Mouse (Mus musculus) midbrain, embryonic 14.5 days (tissue): Measurements from ENCODE around the gene Nbea. TPM values are rescaled to one million over a fixed set of nuclear protein-coding genes. Genes with fewer than 3 reads are reported as not detected.
A peak's percentile ranks its signal among the peaks of the same experiment; 100 is the strongest.

Experiments used
- ATAC-seq: fragments of 200-750 bp; cut with Nextera tagmentation; 2 replicates; pipeline ENCODE4 v1.8.0; 2017; ENCODE audit warnings: moderate number of reproducible peaks, moderate library complexity; ENCODE audit not compliant: low FRiP score, low TSS enrichment
- DNase-seq: peaks from one replicate; pipeline ENCODE4 v3.0.0-alpha.2; 2015
- H3K27ac ChIP-seq: fragments of 300-500 bp; sonication (generic); replicated peaks from 2 replicates; pipeline ENCODE4 v1.5.1; 2014; ENCODE audit warnings: mild to moderate bottlenecking, low read depth, low read length, moderate library complexity
- H3K27me3 ChIP-seq: fragments of 300-500 bp; sonication (generic); 2 replicates; pipeline ENCODE4 v1.6.1; 2014; ENCODE audit warnings: low read length, control low read depth, mixed read lengths; ENCODE audit not compliant: control insufficient read depth, insufficient read depth
- H3K36me3 ChIP-seq: fragments of 300-500 bp; sonication (generic); 2 replicates; pipeline ENCODE4 v1.6.1; 2014; ENCODE audit warnings: low read length, control low read depth; ENCODE audit not compliant: control insufficient read depth, insufficient read depth
- H3K4me1 ChIP-seq: fragments of 300-500 bp; sonication (generic); 2 replicates; pipeline ENCODE4 v1.6.1; 2014; ENCODE audit warnings: mild to moderate bottlenecking, antibody characterized with exemption, low read length, control low read depth; ENCODE audit not compliant: control insufficient read depth, insufficient read depth
- H3K4me2 ChIP-seq: fragments of 300-500 bp; sonication (generic); 2 replicates; pipeline ENCODE4 v1.6.1; 2014; ENCODE audit warnings: mild to moderate bottlenecking, low read length, moderate library complexity
- H3K4me3 ChIP-seq: fragments of 300-500 bp; sonication (generic); replicated peaks from 2 replicates; pipeline ENCODE4 v1.5.1; 2014; ENCODE audit warnings: low read depth, low read length
- H3K9ac ChIP-seq: fragments of 300-500 bp; sonication (generic); replicated peaks from 2 replicates; pipeline ENCODE4 v1.6.1; 2014; ENCODE audit warnings: mild to moderate bottlenecking, low read length, moderate library complexity
- H3K9me3 ChIP-seq: fragments of 300-500 bp; sonication (generic); 2 replicates; pipeline ENCODE4 v1.6.1; 2016; ENCODE audit warnings: low read length, control low read depth, mixed read lengths; ENCODE audit not compliant: control insufficient read depth
- WGBS: fragments of 180-500 bp; shearing (Covaris S2); extraction: QIAGEN DNeasy Blood & Tissue Kit; methylation state at CpG from one replicate; pipeline ENCODE4 v1.1.7; 2014; 5-methylcytosine and 5-hydroxymethylcytosine counted together
- polyA plus RNA-seq: library from polyadenylated mRNA; unstranded; fragments of >200 nt; fragmentation: Nextera tagmentation; extraction: Ambion mirVana; gene quantifications from 2 replicates; pipeline ENCODE4 v1.2.1, GENCODE M21; 2014

Nbea gene
- polyA plus RNA-seq, 1 experiment from 2014 or later: 106 TPM

- H3K4me3 ChIP-seq: no peak overlapping the region
- H3K4me2 ChIP-seq: no peak overlapping the region
- H3K27me3 ChIP-seq: no peaks in the 10 kb centered on the region
- no peak overlapping the region for H3K9ac ChIP-seq
- DNase-seq: no peak
- no peaks in the 10 kb centered on the region for H3K9me3 ChIP-seq
- WGBS: 58% methylated on average over 5 of the region's 5 CpGs
- ATAC-seq: no peak
- H3K36me3 ChIP-seq: no peaks in the 10 kb centered on the region
- peaks cover 10% of the 10 kb centered on the region for H3K4me1 ChIP-seq
- H3K27ac ChIP-seq: peak overlapping the region; percentile 63
Observed at GRCm38 (mm10) chr3:55830226-55830625, 353.3 kb downstream of the Nbea start.

GRCm38 (mm10) chr3:55828481-55829256, 354.8 kb downstream of the Nbea start:
- no peaks in the 10 kb centered on the region for H3K9me3 ChIP-seq
- peak; percentile 20 for DNase-seq
- ATAC-seq: no peak
- H3K4me2 ChIP-seq: no peak overlapping the region
- H3K27ac ChIP-seq: 0 out of 2 replicates have a peak overlapping the region, but pooled peaks have one; percentile 32
- H3K27me3 ChIP-seq: no peaks in the 10 kb centered on the region
- 53% methylated on average over 10 of the region's 10 CpGs for WGBS
- no peaks in the 10 kb centered on the region for H3K36me3 ChIP-seq
- no peak overlapping the region for H3K9ac ChIP-seq
- H3K4me1 ChIP-seq: peaks cover 10% of the 10 kb centered on the region
- no peak overlapping the region for H3K4me3 ChIP-seq

GRCm38 (mm10) chr3:55824864-55825263, 358.6 kb downstream of the Nbea start:
- no peaks in the 10 kb centered on the region for H3K9me3 ChIP-seq
- no peak overlapping the region for H3K4me2 ChIP-seq
- no peak overlapping the region for H3K4me3 ChIP-seq
- H3K36me3 ChIP-seq: no peaks in the 10 kb centered on the region
- peak; percentile 35 for DNase-seq
- H3K4me1 ChIP-seq: peaks cover 9% of the 10 kb centered on the region
- no peak for ATAC-seq
- no peak overlapping the region for H3K9ac ChIP-seq
- no peaks in the 10 kb centered on the region for H3K27me3 ChIP-seq
- 63% methylated on average over 3 of the region's 3 CpGs for WGBS
- H3K27ac ChIP-seq: peak overlapping the region; percentile 22; the same call in 1 of the 2 replicates

DNA sequence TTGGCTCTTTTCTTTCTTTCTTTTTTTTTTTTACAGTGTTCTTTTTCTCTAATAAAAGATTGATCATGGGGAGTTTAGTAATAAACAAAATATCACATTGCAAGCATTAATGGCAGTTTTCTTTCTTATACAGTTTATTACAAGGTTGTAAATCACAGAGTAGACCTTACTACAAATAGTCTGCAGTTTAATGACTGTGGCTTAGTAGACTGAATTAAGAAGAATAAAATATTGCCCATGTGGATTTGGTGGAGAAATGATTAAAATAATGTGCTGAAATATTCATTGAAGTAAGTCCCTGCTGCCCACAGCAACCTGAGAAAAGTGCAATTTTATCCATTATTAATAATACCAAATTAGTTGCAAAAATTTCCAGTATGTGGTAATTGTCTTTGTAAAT, 363.9 kb downstream of the Nbea start:
- Histone ChIP-seq H3K4me2 (no peak overlapping the region), H3K27me3 (no peaks in the 10 kb centered on the region), H3K9ac (no peak overlapping the region), H3K9me3 (no peaks in the 10 kb centered on the region), H3K4me1 (peaks cover 15% of the 10 kb centered on the region), H3K27ac (no peak overlapping the region), H3K36me3 (no peaks in the 10 kb centered on the region), H3K4me3 (no peak overlapping the region)
- DNase-seq (no peak), ATAC-seq (no peak)

- Histone ChIP-seq H3K4me3 (no peak overlapping the region), H3K36me3 (no peaks in the 10 kb centered on the region)
Observed at GRCm38 (mm10) chr3:55818082-55818481, 365.4 kb downstream of the Nbea start.

DNA sequence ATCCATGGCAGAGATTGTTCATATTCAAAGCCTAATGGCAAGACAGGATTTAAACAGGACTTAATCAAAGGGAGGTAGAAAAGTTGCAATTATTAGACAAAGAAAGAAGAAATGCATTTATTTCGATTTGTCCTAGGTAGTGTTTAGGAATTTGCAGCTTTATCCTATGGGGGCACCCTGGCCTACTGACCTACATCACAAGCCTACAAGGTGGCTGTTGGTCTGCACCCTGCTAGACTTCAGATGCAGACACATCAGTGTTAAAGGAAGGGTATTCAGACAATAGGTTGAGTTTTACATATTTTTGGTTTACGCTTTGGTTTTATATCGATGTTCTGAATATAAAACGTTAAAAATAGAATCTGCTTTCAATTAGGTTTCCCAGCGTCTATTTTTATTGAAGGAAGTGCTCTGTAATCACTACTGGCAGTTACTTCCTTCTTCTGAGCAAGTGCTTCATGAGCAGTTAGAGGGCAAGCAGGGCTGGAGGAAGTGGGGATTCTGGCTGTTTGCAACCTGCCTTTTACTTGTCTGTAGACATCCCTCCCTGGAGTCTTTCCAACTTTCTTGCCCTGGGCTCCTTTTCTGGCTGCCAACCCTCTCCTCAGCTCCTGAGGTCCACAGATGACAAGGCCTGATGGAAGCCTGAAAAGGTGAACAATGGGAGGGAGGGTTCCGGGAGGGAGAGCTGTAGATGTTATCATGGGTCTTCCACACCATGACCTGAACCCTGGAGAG, 366.7 kb downstream of the Nbea start:
- ATAC-seq (no peak), DNase-seq (no peak)
- Histone ChIP-seq H3K9me3 (no peaks in the 10 kb centered on the region), H3K4me1 (peaks cover 24% of the 10 kb centered on the region), H3K36me3 (no peaks in the 10 kb centered on the region), H3K9ac (no peak overlapping the region), H3K4me3 (no peak overlapping the region), H3K4me2 (no peak overlapping the region), H3K27me3 (no peaks in the 10 kb centered on the region), H3K27ac (peak overlapping the region; percentile 5)
- 86% methylated on average over 6 of the region's 6 CpGs for WGBS

More at GRCm38 (mm10) chr3:55818082-55818481, 365.4 kb downstream of the Nbea start:
- ATAC-seq: no peak
- 87% methylated on average over 2 of the region's 2 CpGs for WGBS
- Histone ChIP-seq H3K4me2 (no peak overlapping the region), H3K27me3 (no peaks in the 10 kb centered on the region), H3K9ac (no peak overlapping the region), H3K9me3 (no peaks in the 10 kb centered on the region), H3K4me1 (peaks cover 19% of the 10 kb centered on the region), H3K27ac (no peak overlapping the region)
- no peak for DNase-seq

DNA sequence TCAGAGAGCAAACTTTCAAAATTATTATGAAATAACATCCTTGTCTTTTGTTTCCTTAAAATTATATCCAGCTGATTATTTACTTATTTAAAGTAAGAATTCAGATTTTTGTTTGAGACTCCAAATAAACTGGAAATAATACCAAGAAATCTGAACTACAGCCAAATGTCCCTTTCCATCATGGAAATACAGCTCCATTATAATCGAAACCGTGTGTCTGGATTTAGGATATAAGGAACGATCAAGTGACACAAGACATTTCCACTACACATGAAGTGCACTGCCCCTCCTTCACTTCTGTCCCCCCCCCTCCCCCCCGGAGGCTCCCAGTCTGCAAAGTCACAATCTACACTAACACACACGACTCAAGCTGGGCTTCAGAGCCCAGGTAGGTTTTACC, 367.4 kb downstream of the Nbea start:
- no peaks in the 10 kb centered on the region for H3K36me3 ChIP-seq
- H3K27ac ChIP-seq: peak overlapping the region; percentile 32; the same call in 1 of the 2 replicates
- H3K9me3 ChIP-seq: no peaks in the 10 kb centered on the region
- no peak overlapping the region for H3K4me3 ChIP-seq
- 62% methylated on average over 5 of the region's 5 CpGs for WGBS
- no peak for ATAC-seq
- H3K9ac ChIP-seq: no peak overlapping the region
- H3K27me3 ChIP-seq: no peaks in the 10 kb centered on the region
- H3K4me1 ChIP-seq: peaks cover 26% of the 10 kb centered on the region
- H3K4me2 ChIP-seq: no peak overlapping the region
- no peak for DNase-seq

- no peak overlapping the region for H3K4me3 ChIP-seq
- H3K9me3 ChIP-seq: no peaks in the 10 kb centered on the region
- DNase-seq (peak; percentile 57), ATAC-seq (peak; percentile 77; the same call in 1 of the 2 replicates)
- 51% methylated on average over 5 of the region's 5 CpGs for WGBS
- no peak overlapping the region for H3K9ac ChIP-seq
- no peaks in the 10 kb centered on the region for H3K36me3 ChIP-seq
- H3K4me2 ChIP-seq: no peak overlapping the region
- H3K27ac ChIP-seq: peak overlapping the region; percentile 49
- H3K27me3 ChIP-seq: no peaks in the 10 kb centered on the region
- peaks cover 25% of the 10 kb centered on the region for H3K4me1 ChIP-seq
Observed at GRCm38 (mm10) chr3:55814993-55815625, 368.4 kb downstream of the Nbea start.
